Mouse (Mus musculus) G1E-ER4 (cell line): ENCODE data around the gene Tnrc6b. TPM values are rescaled to one million over a fixed set of nuclear protein-coding genes. Genes with fewer than 3 reads are reported as not detected.

Experiments
- GATA1 ChIP-seq: IDR thresholded peaks from one replicate; pipeline ENCODE4 v1.8.0; 2012; ENCODE audit warnings: low read length, inconsistent platforms
- polyA plus RNA-seq: library from polyadenylated mRNA; stranded (reverse); fragments of >175 nt; gene quantifications from 2 replicates; pipeline ENCODE4 v1.2.3, GENCODE M21; 2012

Gene Tnrc6b
- polyA plus RNA-seq, 1 experiment: 22.6 TPM

DNA sequence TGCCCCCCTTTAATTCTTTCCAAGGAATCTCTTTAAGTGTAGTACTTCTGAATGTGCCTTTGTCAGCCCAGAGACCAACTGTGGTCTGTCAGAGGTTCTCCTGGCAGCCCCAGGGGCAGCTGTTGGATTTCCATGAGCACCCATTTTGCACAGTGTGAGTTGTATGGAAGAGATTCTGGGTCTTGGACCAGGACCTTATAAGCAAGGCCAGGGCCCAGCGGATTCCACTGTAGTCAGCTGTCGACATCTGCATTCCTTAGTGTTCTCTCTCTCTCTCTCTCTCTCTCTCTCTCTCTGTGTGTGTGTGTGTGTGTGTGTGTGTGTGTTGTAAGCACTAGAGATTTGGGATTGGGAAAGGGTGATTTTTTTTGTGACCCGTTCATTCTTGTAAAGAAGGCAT is 225.6 kb downstream of the Tnrc6b start:
- no peak for TF ChIP-seq GATA1

DNA sequence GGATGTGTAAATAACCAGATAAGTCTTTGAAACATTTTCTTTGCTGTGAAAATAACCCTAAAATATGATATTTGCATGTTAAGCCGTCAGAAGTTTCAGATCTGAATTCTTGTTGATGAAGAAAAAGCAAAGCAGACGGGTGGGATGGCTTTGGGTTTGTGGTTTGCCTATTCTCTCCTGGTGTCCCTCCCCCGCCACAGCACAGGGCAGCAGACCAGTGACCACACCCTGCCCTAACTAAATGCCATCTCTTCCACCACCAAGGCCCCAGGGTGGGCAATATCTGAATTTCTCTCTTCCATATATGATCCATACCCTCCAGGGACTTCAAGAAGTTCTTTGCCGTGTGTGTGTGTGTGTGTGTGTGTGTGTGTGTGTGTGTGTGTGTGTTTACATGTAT is 227.5 kb downstream of the Tnrc6b start:
- TF ChIP-seq GATA1: no peak

DNA sequence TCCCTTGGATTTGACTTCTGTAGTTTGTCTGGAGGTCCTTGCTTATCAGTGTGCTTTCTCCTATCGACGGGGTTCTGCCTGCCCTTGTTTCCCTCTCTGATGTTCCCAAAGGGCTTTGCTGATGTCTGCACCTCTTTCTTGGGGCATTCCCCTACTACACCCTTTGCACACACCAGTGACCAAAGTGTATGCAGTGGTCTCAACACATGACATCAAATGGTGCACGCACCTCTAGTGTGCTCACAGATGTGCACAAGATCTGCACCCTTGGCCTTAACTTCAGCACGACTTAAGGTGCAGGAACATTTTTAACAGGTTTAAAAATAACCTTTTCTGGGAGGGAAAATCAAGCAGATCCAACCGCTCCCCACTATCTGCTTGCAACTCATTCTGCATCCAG is 228.3 kb downstream of the Tnrc6b start:
- no peak for TF ChIP-seq GATA1

DNA sequence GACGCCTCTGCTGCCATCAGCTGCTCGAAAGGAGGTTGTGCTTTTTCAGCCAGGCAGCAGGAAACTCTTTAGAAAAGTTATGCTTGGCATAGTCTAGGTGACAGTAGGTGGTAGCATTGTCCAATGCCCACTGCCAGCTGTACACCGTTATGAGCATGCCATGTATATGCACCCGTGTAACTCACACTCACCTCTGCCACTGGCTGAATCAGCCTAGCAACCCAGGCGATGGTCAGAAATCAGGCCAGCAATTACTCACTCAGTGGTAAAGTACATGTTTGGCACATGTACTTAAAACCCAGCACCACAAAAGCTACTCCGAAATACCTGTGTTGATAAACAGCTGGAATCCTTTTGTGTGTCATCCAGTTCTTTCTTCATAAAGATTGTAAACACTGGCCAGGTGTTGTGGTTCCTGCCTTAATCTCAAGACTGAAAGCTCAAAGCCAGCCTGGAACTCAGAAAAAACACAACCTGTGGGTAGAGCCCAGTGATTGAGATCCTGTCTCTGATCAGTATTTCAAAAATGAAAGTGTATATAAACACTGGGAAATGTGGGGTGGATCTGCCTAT is 230.4 kb downstream of the Tnrc6b start:
- TF ChIP-seq GATA1: no peak

DNA sequence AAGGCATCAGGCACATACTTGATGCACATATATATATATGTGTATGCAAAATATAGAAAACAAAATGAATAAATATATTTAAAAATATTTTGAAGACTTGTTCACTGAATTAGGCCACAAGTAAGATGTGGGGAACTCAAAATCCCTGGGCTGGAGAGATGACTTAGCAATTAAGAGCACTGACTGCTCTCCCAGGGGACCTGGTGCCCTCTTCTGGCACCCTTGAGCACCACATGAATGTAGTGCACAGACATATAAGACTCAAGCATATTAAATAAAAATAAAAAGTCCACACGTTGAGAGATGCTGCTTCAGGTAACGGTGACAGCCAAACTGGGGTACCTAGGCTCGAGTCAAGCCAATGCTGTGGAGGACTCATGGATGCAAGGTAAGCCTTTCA is 234.7 kb downstream of the Tnrc6b start:
- TF ChIP-seq GATA1: no peak

DNA sequence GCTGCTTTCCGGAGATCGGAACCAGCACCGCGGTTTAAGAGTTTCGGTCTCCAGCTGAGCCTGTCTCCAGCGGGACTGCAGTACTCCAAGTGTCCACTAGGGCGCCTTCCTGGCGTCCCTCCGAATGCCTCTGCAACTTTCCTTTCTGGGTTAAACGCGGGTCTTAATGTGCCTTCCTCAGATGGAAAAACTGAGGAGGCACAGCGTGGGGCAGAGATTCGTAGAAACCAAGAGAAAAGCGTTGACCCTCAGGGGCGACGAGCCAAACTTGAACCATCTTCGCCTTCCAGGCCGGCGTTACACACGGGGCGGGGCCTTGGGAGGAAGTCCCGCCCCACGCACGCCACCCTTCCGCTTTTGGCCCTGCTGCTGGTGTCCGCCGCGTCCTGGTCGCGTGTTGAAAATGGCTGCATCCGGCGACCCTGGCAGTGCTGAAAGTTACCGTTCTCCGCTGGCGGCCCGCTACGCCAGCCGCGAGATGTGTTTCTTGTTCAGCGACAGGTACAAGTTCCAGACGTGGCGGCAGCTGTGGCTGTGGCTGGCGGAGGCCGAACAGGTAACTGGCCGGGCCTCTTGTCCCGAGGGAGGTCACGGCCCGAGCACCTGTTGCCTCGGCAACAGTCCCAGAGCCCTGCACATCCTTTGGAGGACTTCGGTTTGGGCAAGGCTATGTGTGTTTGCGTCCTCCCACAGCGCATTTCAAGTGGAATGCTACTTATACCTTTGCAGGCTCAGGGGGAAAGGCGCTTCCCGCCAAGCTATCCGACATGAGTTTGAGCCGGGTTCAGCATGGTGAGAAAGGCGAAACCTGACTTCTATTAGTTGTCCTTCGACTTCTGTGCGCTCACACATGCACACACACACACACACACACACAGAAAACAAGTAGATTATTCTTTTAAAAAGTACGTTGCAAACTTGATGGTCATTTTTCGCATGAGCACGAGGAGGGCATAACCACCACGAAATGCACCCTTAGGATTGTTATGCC is 237.3 kb downstream of the Tnrc6b start, which contains the start of gene Adsl:
Gene Adsl, plus strand, starts transcription at position 346 of the 991 bp plus-strand sequence.
- TF ChIP-seq GATA1: no peak

DNA sequence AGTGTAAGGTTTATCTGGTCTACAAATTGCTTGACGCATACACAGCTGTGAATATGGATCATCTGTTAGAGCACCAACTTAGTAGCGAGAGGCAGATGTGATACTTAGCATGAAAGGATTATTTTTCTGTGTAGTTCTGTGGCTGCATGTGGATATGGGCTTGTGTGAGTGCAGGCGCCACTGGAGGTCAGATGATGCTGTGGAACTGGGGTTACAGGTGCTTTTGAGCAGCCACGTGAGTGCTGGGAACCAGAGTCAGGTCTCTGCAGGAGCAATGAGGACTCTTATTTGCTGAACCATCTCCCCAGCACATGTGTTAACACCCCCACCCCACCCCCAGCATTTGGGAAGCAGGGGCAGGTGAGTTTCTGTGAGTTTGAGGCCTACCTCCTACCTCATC is 238.3 kb downstream of the Tnrc6b start:
- no peak for TF ChIP-seq GATA1

DNA sequence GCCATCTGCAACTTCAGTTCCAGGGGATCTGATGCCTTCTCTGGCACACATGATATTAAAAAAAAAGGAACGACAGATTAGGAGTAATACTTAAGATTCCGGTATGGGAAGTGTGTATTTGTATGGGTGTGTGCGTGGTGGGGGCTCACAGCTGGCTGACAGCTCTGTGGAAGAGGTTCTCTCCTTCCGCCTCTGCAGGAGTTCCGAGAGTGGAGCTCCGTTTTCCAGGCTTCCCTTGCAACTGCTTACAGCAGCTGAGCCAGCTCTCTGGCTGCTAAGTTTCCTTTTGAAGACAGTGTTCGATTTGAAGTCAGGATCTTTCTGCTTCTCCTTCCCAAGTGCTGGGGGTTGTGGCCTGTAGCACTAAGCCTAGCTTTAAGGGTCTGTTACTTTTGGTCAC is 238.9 kb downstream of the Tnrc6b start:
- TF ChIP-seq GATA1: no peak

DNA sequence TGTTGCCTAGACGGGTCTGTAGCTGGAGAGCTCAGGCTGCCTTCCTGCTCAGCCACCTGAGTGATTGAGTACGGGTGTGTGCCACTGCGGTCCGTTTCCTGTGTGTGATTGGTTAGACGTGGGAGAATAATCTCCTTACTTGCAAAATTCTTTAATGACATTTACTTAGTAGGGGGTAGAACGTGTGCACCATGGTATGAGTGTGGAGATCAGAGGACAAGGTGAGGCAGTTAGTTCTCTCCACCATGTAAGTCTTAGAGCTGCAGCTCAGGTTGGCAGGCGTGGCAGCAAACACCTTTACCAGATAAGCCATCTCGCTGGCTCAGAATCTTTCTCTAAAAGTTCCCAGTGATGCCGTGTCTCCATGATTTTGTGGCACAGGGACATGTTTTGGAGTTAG is 242.9 kb downstream of the Tnrc6b start:
- no peak for TF ChIP-seq GATA1

DNA sequence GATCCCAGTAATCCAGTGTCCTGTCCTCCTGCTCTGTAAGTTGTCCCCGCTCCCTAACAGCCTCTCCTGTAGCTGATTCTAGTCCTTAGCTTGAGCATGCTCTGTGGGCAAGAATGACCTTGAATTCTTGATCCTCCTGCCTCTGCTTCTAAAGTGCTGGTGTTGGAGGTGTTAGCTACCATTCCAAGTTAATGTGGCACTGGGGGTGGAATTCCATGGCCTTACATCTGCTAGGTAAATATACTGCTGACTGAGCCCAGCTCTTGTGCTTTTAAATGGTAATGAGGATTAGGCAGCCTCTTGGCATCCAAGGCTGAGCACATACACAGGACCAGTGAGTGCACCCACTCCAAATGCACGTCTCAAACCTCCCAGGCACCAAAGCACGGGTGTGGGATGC is 243.7 kb downstream of the Tnrc6b start:
- no peak for TF ChIP-seq GATA1

DNA sequence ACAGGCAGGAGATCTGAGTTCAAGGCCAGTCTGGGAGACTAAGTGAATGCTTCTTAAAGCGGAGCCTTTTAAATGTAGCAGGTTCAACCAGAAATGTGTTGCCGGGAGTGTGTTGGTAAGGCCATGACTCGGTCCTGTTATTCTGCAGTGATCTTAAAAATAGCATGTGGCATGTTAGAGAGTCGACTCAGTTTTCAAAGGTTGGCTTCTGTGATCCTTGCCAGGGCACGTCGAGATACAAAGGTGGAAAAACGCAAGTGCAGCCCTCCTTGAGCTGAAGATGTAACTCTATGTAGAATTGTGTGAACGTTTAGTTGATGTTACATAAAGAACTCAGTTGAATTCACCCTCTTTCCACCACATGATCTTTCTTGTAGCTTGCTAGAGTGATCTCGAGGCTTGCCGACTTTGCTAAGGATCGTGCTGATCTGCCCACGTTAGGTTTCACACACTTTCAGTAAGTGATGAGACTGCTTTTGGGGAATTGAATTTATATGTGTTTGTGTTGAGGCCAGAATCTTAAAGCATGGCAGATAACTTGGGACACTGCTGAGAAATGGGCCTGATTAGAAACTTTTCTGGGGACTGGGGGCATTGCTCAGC is 244.8 kb downstream of the Tnrc6b start:
- TF ChIP-seq GATA1: no peak

DNA sequence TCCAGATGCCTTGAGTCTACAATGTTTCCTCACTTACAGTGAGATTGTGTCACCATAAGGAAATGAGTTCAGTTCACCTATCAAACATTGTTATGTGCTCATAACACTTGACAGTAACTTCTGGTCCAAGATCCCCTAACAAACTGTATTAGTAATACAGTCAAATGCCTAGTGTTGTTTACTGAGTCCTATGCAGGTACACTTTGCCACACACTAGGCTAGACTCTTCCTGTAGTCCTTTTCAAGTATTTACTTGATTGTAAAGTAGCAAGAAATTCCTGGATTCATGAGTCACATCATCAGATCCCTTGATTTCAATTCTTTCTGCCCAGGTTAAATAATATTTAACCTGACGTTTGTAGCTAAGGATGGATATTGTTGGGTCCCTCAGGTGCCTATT is 258.3 kb downstream of the Tnrc6b start:
- TF ChIP-seq GATA1: no peak

DNA sequence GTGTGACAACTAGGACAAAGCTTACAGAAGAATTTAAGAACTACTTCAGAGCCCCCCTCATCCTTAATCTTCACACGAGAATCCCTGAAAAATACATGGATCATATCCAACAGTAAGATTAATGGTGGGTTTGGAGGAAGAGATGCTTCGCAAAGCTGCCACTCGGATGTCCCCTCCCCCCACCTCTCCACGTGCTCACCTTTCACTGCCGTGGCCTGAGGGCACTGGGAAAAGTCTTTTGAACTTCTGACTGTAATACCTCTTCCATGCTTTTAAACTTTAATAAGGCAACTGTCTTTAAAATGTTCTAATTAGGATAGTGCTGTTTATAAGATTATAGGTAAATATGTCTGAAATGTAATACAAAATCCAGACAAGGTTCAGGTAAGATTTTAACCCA is 263.2 kb downstream of the Tnrc6b start:
- no peak for TF ChIP-seq GATA1

DNA sequence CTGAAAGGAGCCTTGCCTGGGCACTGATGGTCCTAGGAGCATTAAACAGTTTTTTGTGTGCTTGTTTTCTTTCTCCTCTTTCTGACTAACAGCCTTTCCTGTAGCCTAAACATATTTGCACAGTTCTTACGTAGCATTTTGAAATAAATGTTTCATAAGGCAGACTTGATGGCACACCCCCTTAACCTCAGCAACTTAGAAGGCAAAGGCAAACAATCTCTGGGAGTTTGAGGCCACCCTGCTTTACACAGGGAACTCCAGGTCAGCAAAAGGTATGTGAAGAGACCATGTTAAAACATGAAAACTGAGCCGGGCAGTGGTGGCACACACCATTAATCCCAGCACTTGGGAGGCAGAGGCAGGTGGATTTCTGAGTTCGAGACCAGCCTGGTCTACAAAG is 264.6 kb downstream of the Tnrc6b start:
- TF ChIP-seq GATA1: no peak

DNA sequence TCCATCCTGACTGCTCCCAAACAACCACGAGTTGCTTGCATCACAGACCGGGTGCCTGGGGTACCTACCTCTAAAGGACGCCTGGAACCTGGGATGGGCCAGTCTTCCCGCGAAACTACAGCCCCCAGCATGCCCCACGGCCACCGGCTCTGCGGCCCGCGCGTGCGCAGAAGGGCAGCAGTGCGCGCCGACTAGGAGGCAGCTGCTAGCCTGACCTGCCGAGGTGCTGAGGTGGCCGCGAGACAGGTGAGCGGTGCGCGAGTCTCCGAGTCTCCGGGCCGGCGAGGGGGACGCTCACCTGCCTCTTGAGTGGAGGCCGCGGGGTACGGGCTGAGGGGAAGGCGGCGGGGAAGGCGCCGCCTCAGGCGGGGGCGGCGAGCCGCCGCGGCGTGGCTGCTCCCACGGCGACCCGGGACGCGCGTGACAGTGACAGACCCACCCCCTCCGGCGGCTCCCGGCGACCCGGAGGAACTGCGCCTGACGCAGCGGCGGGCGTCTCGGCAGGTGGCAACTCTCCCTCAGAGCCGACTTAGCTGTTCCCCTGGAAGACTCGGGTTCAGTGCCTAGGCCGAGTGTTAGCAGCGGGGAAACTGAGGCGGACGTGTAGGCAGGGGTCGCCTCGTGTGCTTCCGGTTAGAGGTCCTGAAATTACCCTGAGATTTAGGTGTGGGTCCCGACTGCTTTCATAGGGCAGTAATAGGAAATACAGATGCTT is 266.7 kb downstream of the Tnrc6b start, which contains the start of gene Sgsm3:
Gene Sgsm3, plus strand, starts transcription at position 146 of the 715 bp plus-strand sequence.
- TF ChIP-seq GATA1: no peak

DNA sequence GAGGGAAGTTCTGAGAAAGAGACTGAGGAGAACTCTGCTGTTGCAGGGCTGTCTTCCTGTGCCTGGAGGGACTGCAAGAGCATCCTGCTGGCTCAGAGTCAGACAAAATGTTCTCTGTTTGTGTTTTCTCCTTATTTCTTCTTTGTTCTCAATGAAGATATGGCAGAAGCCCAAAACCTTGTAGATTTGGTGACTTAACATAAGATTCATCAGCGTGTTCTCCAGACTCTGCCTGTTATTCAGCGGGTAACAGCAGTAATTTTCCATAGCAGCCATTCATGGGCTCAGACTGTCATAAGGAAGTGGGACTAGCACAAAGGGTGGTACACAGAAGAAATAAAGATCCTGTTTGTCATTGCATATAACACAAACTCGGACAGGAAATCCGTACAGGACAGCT is 268.5 kb downstream of the Tnrc6b start:
- TF ChIP-seq GATA1: no peak

DNA sequence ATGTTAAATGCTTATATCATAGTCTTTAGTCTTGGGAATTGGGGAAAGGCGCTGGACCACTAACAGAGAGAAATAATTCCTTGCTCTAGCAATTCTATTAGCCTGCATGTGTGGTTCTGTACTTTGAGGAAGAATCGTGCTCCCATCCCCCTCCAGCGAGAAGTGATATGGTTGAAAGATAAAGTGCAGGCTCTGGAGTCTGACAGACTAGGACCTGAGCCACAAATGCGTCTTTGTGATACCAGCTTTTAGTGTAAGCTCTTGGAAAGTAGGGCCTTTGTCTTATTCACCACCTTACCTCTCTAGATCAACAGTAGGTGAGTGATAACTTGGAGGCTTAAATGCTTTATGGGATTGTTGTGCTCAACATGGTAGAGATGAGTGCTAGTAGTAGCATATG is 270.1 kb downstream of the Tnrc6b start:
- TF ChIP-seq GATA1: no peak
